Mouse (Mus musculus): ENCODE results near the gene Rtn4rl2. TPM values are rescaled to one million over a fixed set of nuclear protein-coding genes. Genes with fewer than 3 reads are reported as not detected.

Gene Rtn4rl2
- polyA plus RNA-seq, 1 experiment from 2014 or later = 1.2 TPM

- no peak overlapping the region for H3K9ac ChIP-seq
- WGBS = 59% methylated on average over 4 of the region's 4 CpGs
Measured at GRCm38 (mm10) chr2:84883942-84884341, 2.6 kb downstream of the Rtn4rl2 start.

GRCm38 (mm10) chr2:84883530-84883929 lies 3.0 kb downstream of the Rtn4rl2 start:
- H3K27me3 ChIP-seq (replicated peaks) = peaks cover 95% of the 10 kb centered on the region
- H3K27ac ChIP-seq (ENCODE audit: poor library complexity, severe bottlenecking) = no peak overlapping the region
- ATAC-seq (ENCODE audit: insufficient number of reproducible peaks, low FRiP score) = no peak
- peaks cover 37% of the 10 kb centered on the region for H3K4me1 ChIP-seq (replicated peaks)
- peak overlapping the region; percentile 22; the same call in 1 of the 2 replicates for H3K4me3 ChIP-seq
- 6% methylated on average over 11 of the region's 11 CpGs for WGBS
- H3K9ac ChIP-seq = 0 out of 2 replicates have a peak overlapping the region, but pooled peaks have one; percentile 5
- H3K9me3 ChIP-seq (replicated peaks) = no peaks in the 10 kb centered on the region
- H3K4me2 ChIP-seq = peak overlapping the region; percentile 58
- no peaks in the 10 kb centered on the region for H3K36me3 ChIP-seq

More at GRCm38 (mm10) chr2:84883942-84884341, 2.6 kb downstream of the Rtn4rl2 start:
- Histone ChIP-seq H3K9me3 (replicated peaks) (no peaks in the 10 kb centered on the region), H3K4me2 (no peak overlapping the region), H3K27ac (ENCODE audit: poor library complexity, severe bottlenecking) (no peak overlapping the region), H3K27me3 (replicated peaks) (peaks cover 100% of the 10 kb centered on the region), H3K4me1 (replicated peaks) (peaks cover 40% of the 10 kb centered on the region), H3K4me3 (no peak overlapping the region), H3K36me3 (no peaks in the 10 kb centered on the region)
- ATAC-seq (ENCODE audit: insufficient number of reproducible peaks, low FRiP score) = no peak

DNA sequence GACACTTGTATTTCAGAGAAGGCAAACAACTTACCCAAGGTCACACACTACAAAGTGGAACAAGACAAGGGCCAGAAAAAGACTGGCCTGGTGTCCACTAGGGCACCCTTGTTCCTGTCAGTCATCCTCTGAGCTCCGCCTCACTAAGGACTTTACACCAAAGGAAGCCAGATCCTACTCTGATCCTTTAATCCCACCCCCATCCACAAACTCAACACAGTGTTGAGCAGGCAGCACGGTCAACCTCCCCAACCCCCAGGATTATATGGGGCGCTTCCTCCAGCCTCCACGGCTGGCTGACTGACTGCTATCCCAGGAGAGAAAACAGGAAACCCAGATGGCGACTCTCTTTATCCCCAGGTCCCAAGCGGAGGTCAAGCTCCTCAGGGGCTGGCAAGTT lies 3.4 kb downstream of the Rtn4rl2 start:
- H3K4me2 ChIP-seq = peak overlapping the region; percentile 58
- no peak for ATAC-seq (ENCODE audit: insufficient number of reproducible peaks, low FRiP score)
- peaks cover 91% of the 10 kb centered on the region for H3K27me3 ChIP-seq (replicated peaks)
- 1% methylated on average over 6 of the region's 6 CpGs for WGBS
- peaks cover 35% of the 10 kb centered on the region for H3K4me1 ChIP-seq (replicated peaks)
- H3K9ac ChIP-seq = 0 out of 2 replicates have a peak overlapping the region, but pooled peaks have one; percentile 5
- peak overlapping the region; percentile 22 for H3K4me3 ChIP-seq
- H3K36me3 ChIP-seq = no peaks in the 10 kb centered on the region
- H3K27ac ChIP-seq (ENCODE audit: poor library complexity, severe bottlenecking) = no peak overlapping the region
- H3K9me3 ChIP-seq (replicated peaks) = no peaks in the 10 kb centered on the region

GRCm38 (mm10) chr2:84882606-84883005 lies 3.9 kb downstream of the Rtn4rl2 start:
- no peak overlapping the region for H3K27ac ChIP-seq (ENCODE audit: poor library complexity, severe bottlenecking)
- H3K9ac ChIP-seq = no peak overlapping the region
- no peak for ATAC-seq (ENCODE audit: insufficient number of reproducible peaks, low FRiP score)
- peak overlapping the region; percentile 21 for H3K4me3 ChIP-seq
- peaks cover 86% of the 10 kb centered on the region for H3K27me3 ChIP-seq (replicated peaks)
- peak overlapping the region; percentile 58 for H3K4me2 ChIP-seq
- H3K9me3 ChIP-seq (replicated peaks) = no peaks in the 10 kb centered on the region
- no peaks in the 10 kb centered on the region for H3K36me3 ChIP-seq
- 4% methylated on average over 23 of the region's 23 CpGs for WGBS
- H3K4me1 ChIP-seq (replicated peaks) = peaks cover 30% of the 10 kb centered on the region

GRCm38 (mm10) chr2:84880590-84880989 lies 5.9 kb downstream of the Rtn4rl2 start:
- H3K27me3 ChIP-seq (replicated peaks) = peaks cover 85% of the 10 kb centered on the region
- H3K4me3 ChIP-seq = no peak overlapping the region
- no peaks in the 10 kb centered on the region for H3K36me3 ChIP-seq
- ATAC-seq (ENCODE audit: insufficient number of reproducible peaks, low FRiP score) = no peak
- H3K27ac ChIP-seq (ENCODE audit: poor library complexity, severe bottlenecking) = no peak overlapping the region
- no peaks in the 10 kb centered on the region for H3K9me3 ChIP-seq (replicated peaks)
- 74% methylated on average over 8 of the region's 8 CpGs for WGBS
- H3K4me1 ChIP-seq (replicated peaks) = peaks cover 14% of the 10 kb centered on the region
- no peak overlapping the region for H3K4me2 ChIP-seq
- H3K9ac ChIP-seq = no peak overlapping the region

- Histone ChIP-seq H3K36me3 (no peaks in the 10 kb centered on the region), H3K4me3 (no peak overlapping the region)
Measured at GRCm38 (mm10) chr2:84875842-84876241, 10.7 kb downstream of the Rtn4rl2 start.

GRCm38 (mm10) chr2:84872105-84872716 lies 14.3 kb downstream of the Rtn4rl2 start:
- Histone ChIP-seq H3K27ac (ENCODE audit: poor library complexity, severe bottlenecking) (no peak overlapping the region), H3K4me2 (peak overlapping the region; percentile 94), H3K9ac (peak overlapping the region; percentile 58), H3K9me3 (replicated peaks) (peaks cover 6% of the 10 kb centered on the region; the same call in 1 of the 2 replicates), H3K36me3 (no peaks in the 10 kb centered on the region), H3K4me1 (replicated peaks) (peaks cover 10% of the 10 kb centered on the region), H3K27me3 (replicated peaks) (peaks cover 100% of the 10 kb centered on the region), H3K4me3 (peak overlapping the region; percentile 56)
- WGBS = 3% methylated on average over 78 of the region's 78 CpGs
- ATAC-seq (ENCODE audit: insufficient number of reproducible peaks, low FRiP score) = peak; percentile 42; the same call in 1 of the 2 replicates

More at GRCm38 (mm10) chr2:84875842-84876241, 10.7 kb downstream of the Rtn4rl2 start:
- Histone ChIP-seq H3K9ac (no peak overlapping the region), H3K4me2 (no peak overlapping the region), H3K27me3 (replicated peaks) (peaks cover 85% of the 10 kb centered on the region), H3K4me1 (replicated peaks) (peaks cover 10% of the 10 kb centered on the region), H3K9me3 (replicated peaks) (no peaks in the 10 kb centered on the region), H3K27ac (ENCODE audit: poor library complexity, severe bottlenecking) (no peak overlapping the region)
- WGBS = 37% methylated on average over 6 of the region's 6 CpGs
- no peak for ATAC-seq (ENCODE audit: insufficient number of reproducible peaks, low FRiP score)

- peaks cover 100% of the 10 kb centered on the region for H3K27me3 ChIP-seq (replicated peaks)
- no peak overlapping the region for H3K9ac ChIP-seq
- peaks cover 19% of the 10 kb centered on the region for H3K4me1 ChIP-seq (replicated peaks)
- no peak overlapping the region for H3K4me2 ChIP-seq
- H3K36me3 ChIP-seq = no peaks in the 10 kb centered on the region
- WGBS = 56% methylated on average over 4 of the region's 4 CpGs
- ATAC-seq (ENCODE audit: insufficient number of reproducible peaks, low FRiP score) = no peak
- H3K4me3 ChIP-seq = no peak overlapping the region
- H3K27ac ChIP-seq (ENCODE audit: poor library complexity, severe bottlenecking) = no peak overlapping the region
- peaks cover 6% of the 10 kb centered on the region; the same call in 1 of the 2 replicates for H3K9me3 ChIP-seq (replicated peaks)
Measured at GRCm38 (mm10) chr2:84870623-84871160, 15.8 kb downstream of the Rtn4rl2 start.

- no peak for ATAC-seq (ENCODE audit: insufficient number of reproducible peaks, low FRiP score)
- H3K9me3 ChIP-seq (replicated peaks) = peaks cover 6% of the 10 kb centered on the region; the same call in 1 of the 2 replicates
- WGBS = 60% methylated on average over 2 of the region's 2 CpGs
- no peak overlapping the region for H3K27ac ChIP-seq (ENCODE audit: poor library complexity, severe bottlenecking)
- H3K4me3 ChIP-seq = no peak overlapping the region
- peaks cover 23% of the 10 kb centered on the region for H3K4me1 ChIP-seq (replicated peaks)
- H3K9ac ChIP-seq = no peak overlapping the region
- H3K4me2 ChIP-seq = no peak overlapping the region
- H3K27me3 ChIP-seq (replicated peaks) = peaks cover 93% of the 10 kb centered on the region
- H3K36me3 ChIP-seq = no peaks in the 10 kb centered on the region
Measured at GRCm38 (mm10) chr2:84868977-84869376, 17.5 kb downstream of the Rtn4rl2 start.

DNA sequence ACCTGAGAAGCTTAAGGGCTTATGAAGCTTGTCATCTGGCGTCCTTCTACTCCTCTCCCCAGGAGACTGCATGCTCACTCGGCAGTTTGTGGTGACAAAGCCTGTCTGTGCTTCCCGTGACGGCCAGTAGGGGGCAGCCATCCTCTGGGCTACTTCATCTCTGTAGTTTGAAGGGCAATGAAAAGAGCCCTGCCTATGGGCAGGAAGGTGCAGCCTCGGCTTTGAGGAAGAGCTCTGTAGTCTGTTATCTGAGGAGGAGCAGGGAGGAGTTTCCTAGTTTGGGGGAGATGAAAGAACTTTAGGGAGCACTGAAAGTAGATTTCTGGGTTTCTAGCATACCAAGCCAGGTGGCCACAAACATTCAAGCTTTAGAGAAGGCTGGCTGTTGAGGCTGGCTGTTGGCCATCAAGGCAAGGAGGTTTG lies 18.0 kb downstream of the Rtn4rl2 start:
- no peak for ATAC-seq (ENCODE audit: insufficient number of reproducible peaks, low FRiP score)
- Histone ChIP-seq H3K4me3 (no peak overlapping the region), H3K4me1 (replicated peaks) (peaks cover 23% of the 10 kb centered on the region), H3K36me3 (peaks cover 2% of the 10 kb centered on the region; the same call in 1 of the 2 replicates), H3K9ac (no peak overlapping the region), H3K27me3 (replicated peaks) (peaks cover 89% of the 10 kb centered on the region), H3K4me2 (no peak overlapping the region), H3K27ac (ENCODE audit: poor library complexity, severe bottlenecking) (no peak overlapping the region), H3K9me3 (replicated peaks) (peaks cover 6% of the 10 kb centered on the region; the same call in 1 of the 2 replicates)
- WGBS = 7% methylated on average over 5 of the region's 5 CpGs
